In the genomic region with DNA sequence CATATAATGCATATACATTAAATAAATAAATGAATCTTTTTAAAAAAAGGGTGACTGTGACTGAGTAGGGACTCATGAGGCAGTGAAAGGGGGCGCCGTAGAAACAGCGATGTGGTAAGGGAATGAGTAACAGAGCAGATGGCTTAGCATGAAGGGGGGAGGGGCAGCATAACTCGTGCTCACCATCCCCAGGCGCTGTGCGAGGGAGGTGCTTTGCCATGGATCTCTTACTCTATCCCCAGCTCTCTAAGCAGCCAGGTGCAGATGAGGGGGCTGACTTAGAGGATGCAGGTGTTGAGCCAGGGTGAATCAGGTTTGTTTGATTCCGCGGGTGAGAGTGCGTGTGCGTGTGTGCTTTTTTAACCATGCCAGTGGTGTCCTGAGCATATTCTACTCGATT, we compare ENCODE assay signal across 10 mouse cellular contexts. TPM values are rescaled to one million over a fixed set of nuclear protein-coding genes. Genes with fewer than 3 reads are reported as not detected.
DNase-seq lines count a peak whose midpoint lies in the region; ATAC-seq and TF ChIP-seq lines count a peak whose summit lies in the region.
"Had no signal": no experiment of that assay in that cellular context is flagged by ENCODE, and none has a peak within 500 bp of the region (broad histone marks: within the 10 kb centered on the region; RNA-seq: fewer than 3 reads in every experiment).

No protein-coding gene starts in this region.

- WGBS in hindbrain, embryonic 10.5 days: 70% methylated on average over 11 of the region's 11 CpGs
- WGBS in hindbrain, embryonic 11.5 days: 69% methylated on average over 11 of the region's 11 CpGs
- WGBS in embryonic facial prominence, embryonic 11.5 days: 65% methylated on average over 11 of the region's 11 CpGs
- WGBS in midbrain, embryonic 11.5 days: 72% methylated on average over 11 of the region's 11 CpGs
- 39% methylated on average over 11 of the region's 11 CpGs for WGBS in kidney, adult 2 months

- TF ChIP-seq POLR2A in kidney, adult 2 months (IDR thresholded peaks at IDR 0.05; ENCODE audit: low read depth, low read length): no peak

- no peaks in the 10 kb centered on the region for H3K36me3 ChIP-seq in hindbrain, embryonic 10.5 days
- H3K36me3 ChIP-seq in hindbrain, embryonic 11.5 days (ENCODE audit: control insufficient read depth, insufficient read depth, low read length): no peaks in the 10 kb centered on the region
- no peaks in the 10 kb centered on the region for H3K36me3 ChIP-seq in embryonic facial prominence, embryonic 11.5 days (replicated peaks; ENCODE audit: control insufficient read depth, insufficient read depth, low read depth, low read length)
- H3K36me3 ChIP-seq in midbrain, embryonic 11.5 days (ENCODE audit: control insufficient read depth, insufficient read depth, low read length): no peaks in the 10 kb centered on the region
- H3K36me3 ChIP-seq in kidney, adult 2 months (ENCODE audit: control insufficient read depth, insufficient read depth, low read length): no peaks in the 10 kb centered on the region

- peaks cover 43% of the 10 kb centered on the region for H3K4me1 ChIP-seq in hindbrain, embryonic 10.5 days (replicated peaks)
- no peaks in the 10 kb centered on the region; the same call in 1 of the 2 replicates for H3K4me1 ChIP-seq in hindbrain, embryonic 11.5 days (replicated peaks; ENCODE audit: control insufficient read depth, insufficient read depth, low read length)
- H3K4me1 ChIP-seq in embryonic facial prominence, embryonic 11.5 days (ENCODE audit: control insufficient read depth, insufficient read depth, low read length): peaks cover 7% of the 10 kb centered on the region
- H3K4me1 ChIP-seq in midbrain, embryonic 11.5 days (ENCODE audit: control insufficient read depth, insufficient read depth, low read length): peaks cover 8% of the 10 kb centered on the region
- peaks cover 6% of the 10 kb centered on the region for H3K4me1 ChIP-seq in kidney, adult 2 months (ENCODE audit: control insufficient read depth, insufficient read depth, low read length)

- peak overlapping the region; percentile 56; the same call in 1 of the 2 replicates for H3K27ac ChIP-seq in hindbrain, embryonic 10.5 days
- no peak overlapping the region for H3K27ac ChIP-seq in hindbrain, embryonic 11.5 days (ENCODE audit: low read depth, low read length)
- H3K27ac ChIP-seq in embryonic facial prominence, embryonic 11.5 days (replicated peaks; ENCODE audit: low read depth, low read length): no peak overlapping the region
- H3K27ac ChIP-seq in midbrain, embryonic 11.5 days (ENCODE audit: low read depth, low read length): no peak overlapping the region
- no peak overlapping the region for H3K27ac ChIP-seq in kidney, adult 2 months (ENCODE audit: insufficient read depth, low read depth, low read length)

- no peak overlapping the region for H3K4me2 ChIP-seq in hindbrain, embryonic 11.5 days (replicated peaks; ENCODE audit: low read depth, low read length)
- H3K4me2 ChIP-seq in embryonic facial prominence, embryonic 11.5 days (ENCODE audit: low read depth, low read length): no peak overlapping the region
- H3K4me2 ChIP-seq in midbrain, embryonic 11.5 days: no peak overlapping the region

- no peaks in the 10 kb centered on the region for H3K9me3 ChIP-seq in hindbrain, embryonic 10.5 days
- no peaks in the 10 kb centered on the region for H3K9me3 ChIP-seq in hindbrain, embryonic 11.5 days (ENCODE audit: control insufficient read depth, low read length)
- H3K9me3 ChIP-seq in embryonic facial prominence, embryonic 11.5 days (replicated peaks; ENCODE audit: control insufficient read depth, low read length): no peaks in the 10 kb centered on the region
- peaks cover 2% of the 10 kb centered on the region; the same call in 1 of the 2 replicates for H3K9me3 ChIP-seq in midbrain, embryonic 11.5 days (ENCODE audit: control insufficient read depth, low read length)

- no peak for DNase-seq in hindbrain, embryonic 10.5 days (ENCODE audit: low spot score)
- DNase-seq in hindbrain, embryonic 11.5 days (ENCODE audit: low spot score): no peak
- peak; percentile 38 for DNase-seq in embryonic facial prominence, embryonic 11.5 days (ENCODE audit: low spot score)
- DNase-seq in left cerebral cortex, adult 18-20 months (ENCODE audit: low spot score in 2 of 2): peak; percentile 70 to 78
- DNase-seq in telencephalon, adult 2 months (ENCODE audit: low read depth, low spot score): peak; percentile 85
- no peak for DNase-seq in midbrain, embryonic 11.5 days (ENCODE audit: low spot score, missing footprints)
- no peak for DNase-seq in kidney, adult 2 months
- no peak for DNase-seq in cerebellum, adult 9-11 months
- DNase-seq: adrenal gland, adult 2 months had no signal

- H3K27me3 ChIP-seq in hindbrain, embryonic 10.5 days (ENCODE audit: insufficient read depth, poor library complexity, severe bottlenecking): no peaks in the 10 kb centered on the region
- H3K27me3 ChIP-seq in hindbrain, embryonic 11.5 days (ENCODE audit: control insufficient read depth, insufficient read depth, low read length): no peaks in the 10 kb centered on the region
- H3K27me3 ChIP-seq in embryonic facial prominence, embryonic 11.5 days (ENCODE audit: control insufficient read depth, insufficient read depth, low read length): no peaks in the 10 kb centered on the region
- no peaks in the 10 kb centered on the region for H3K27me3 ChIP-seq in midbrain, embryonic 11.5 days (ENCODE audit: control insufficient read depth, insufficient read depth, low read length)
- no peaks in the 10 kb centered on the region for H3K27me3 ChIP-seq in kidney, adult 2 months (replicated peaks; ENCODE audit: control insufficient read depth, insufficient read depth, low read length)

- TF ChIP-seq CTCF in kidney, adult 2 months (conservative IDR thresholded peaks at IDR 0.05; ENCODE audit: insufficient read depth, insufficient read length, low read depth, low read length): no peak

- no peak overlapping the region for H3K9ac ChIP-seq in hindbrain, embryonic 11.5 days (ENCODE audit: low read depth, low read length)
- H3K9ac ChIP-seq in embryonic facial prominence, embryonic 11.5 days (replicated peaks; ENCODE audit: low read length): no peak overlapping the region
- no peak overlapping the region for H3K9ac ChIP-seq in midbrain, embryonic 11.5 days (ENCODE audit: low read length)

- no peak for ATAC-seq in hindbrain, embryonic 11.5 days (ENCODE audit: low FRiP score)
- ATAC-seq in embryonic facial prominence, embryonic 11.5 days (replicated peaks; ENCODE audit: insufficient number of reproducible peaks, low FRiP score, low TSS enrichment, low read depth): no peak
- no peak for ATAC-seq in midbrain, embryonic 11.5 days (ENCODE audit: low FRiP score)

- H3K4me3 ChIP-seq in hindbrain, embryonic 10.5 days: no peak overlapping the region
- H3K4me3 ChIP-seq in hindbrain, embryonic 11.5 days (ENCODE audit: low read depth, low read length): no peak overlapping the region
- no peak overlapping the region for H3K4me3 ChIP-seq in embryonic facial prominence, embryonic 11.5 days (ENCODE audit: low read depth, low read length)
- H3K4me3 ChIP-seq in midbrain, embryonic 11.5 days (ENCODE audit: low read depth, low read length): no peak overlapping the region
- H3K4me3 ChIP-seq in kidney, adult 2 months (ENCODE audit: insufficient read depth, low read depth, low read length): no peak overlapping the region

RNA-seq across cellular contexts. Expression of a gene that starts 22.0 kb away (rescaled TPM):
- polyA plus RNA-seq in hindbrain, embryonic 10.5 days (2016; fragmentation: Nextera tagmentation; extraction: Ambion mirVana): 0.67 and 1.0 TPM in 2 replicates
- 0.50 and 1.1 TPM in 2 replicates for polyA plus RNA-seq in hindbrain, embryonic 11.5 days (2014; fragmentation: Nextera tagmentation; extraction: Ambion mirVana)
- 0.22 and 0.86 TPM in 2 replicates for polyA plus RNA-seq in embryonic facial prominence, embryonic 11.5 days (2014; fragmentation: Nextera tagmentation; extraction: Ambion mirVana)
- total RNA-seq in left cerebral cortex, adult 18-20 months (2021): under 1 TPM; 0.14 to 0.16 TPM
- 0.23 and 0.67 TPM in 2 replicates for polyA plus RNA-seq in midbrain, embryonic 11.5 days (2014; fragmentation: Nextera tagmentation; extraction: Ambion mirVana)
- 0.86 and 1.8 TPM in 2 replicates for polyA plus RNA-seq in kidney, adult 2 months (2012; rRNA removed)
- total RNA-seq: layer of hippocampus, postnatal 25 days had no signal

RNA-seq across cellular contexts. Expression of a gene that starts 43.7 kb away (rescaled TPM):
- polyA plus RNA-seq in hindbrain, embryonic 10.5 days (2016; fragmentation: Nextera tagmentation; extraction: Ambion mirVana): 0.21 and 0.25 TPM in 2 replicates
- 0.17 and 0.31 TPM in 2 replicates for polyA plus RNA-seq in hindbrain, embryonic 11.5 days (2014; fragmentation: Nextera tagmentation; extraction: Ambion mirVana)
- 0.31 and 0.60 TPM in 2 replicates for polyA plus RNA-seq in embryonic facial prominence, embryonic 11.5 days (2014; fragmentation: Nextera tagmentation; extraction: Ambion mirVana)
- under 1 TPM in 1 of 2 experiments, not detected in 1; 0.49 TPM for total RNA-seq in left cerebral cortex, adult 18-20 months (2021)
- 0.41 TPM in 1 of 2 replicates, not detected in the other for polyA plus RNA-seq in midbrain, embryonic 11.5 days (2014; fragmentation: Nextera tagmentation; extraction: Ambion mirVana)
- polyA plus RNA-seq in kidney, adult 2 months (2012; rRNA removed): 1.1 and 11.2 TPM in 2 replicates
- total RNA-seq: layer of hippocampus, postnatal 25 days had no signal

Comparison
In these comparisons a context has a peak if more than half of its experiments do, and no peak if none do; other contexts are left out.
1. DNase-seq: peak in embryonic facial prominence, embryonic 11.5 days (single experiment), left cerebral cortex, adult 18-20 months (2 of 2) and telencephalon, adult 2 months (single experiment); none in hindbrain, embryonic 10.5 days (single experiment), hindbrain, embryonic 11.5 days (single experiment), midbrain, embryonic 11.5 days (single experiment), kidney, adult 2 months (single experiment) and cerebellum, adult 9-11 months (single experiment).